Mouse (Mus musculus) heart, embryonic 13.5 days (tissue): ENCODE data around the gene Gm45717. TPM values are rescaled to one million over a fixed set of nuclear protein-coding genes. Genes with fewer than 3 reads are reported as not detected.

Source experiments
- ATAC-seq: fragments of 200-750 bp; cut with Nextera tagmentation; 2 replicates; pipeline ENCODE4 v1.8.0; 2017; ENCODE audit warnings: moderate TSS enrichment; ENCODE audit not compliant: insufficient number of reproducible peaks, low FRiP score, low TSS enrichment; ENCODE audit errors: extremely low read depth
- H3K27ac ChIP-seq: fragments of 300-500 bp; sonication (generic); replicated peaks from 2 replicates; pipeline ENCODE4 v1.5.1; 2015; ENCODE audit warnings: moderate library complexity, mild to moderate bottlenecking, inconsistent platforms
- H3K27me3 ChIP-seq: fragments of 300-500 bp; sonication (generic); replicated peaks from 2 replicates; pipeline ENCODE4 v1.6.1; 2015; ENCODE audit warnings: mild to moderate bottlenecking, inconsistent platforms
- H3K36me3 ChIP-seq: fragments of 300-500 bp; sonication (generic); 2 replicates; pipeline ENCODE4 v1.6.1; 2015; ENCODE audit warnings: mild to moderate bottlenecking, inconsistent platforms
- H3K4me1 ChIP-seq: fragments of 300-500 bp; sonication (generic); 2 replicates; pipeline ENCODE4 v1.6.1; 2015; ENCODE audit warnings: inconsistent platforms
- H3K4me2 ChIP-seq: fragments of 300-500 bp; sonication (generic); 2 replicates; pipeline ENCODE4 v1.6.1; 2015; ENCODE audit warnings: inconsistent platforms, mild to moderate bottlenecking, moderate library complexity
- H3K4me3 ChIP-seq: fragments of 300-500 bp; sonication (generic); 2 replicates; pipeline ENCODE4 v1.5.1; 2015; ENCODE audit warnings: moderate library complexity, mild to moderate bottlenecking, inconsistent platforms
- H3K9ac ChIP-seq: fragments of 300-500 bp; sonication (generic); 2 replicates; pipeline ENCODE4 v1.6.1; 2015; ENCODE audit warnings: inconsistent platforms, mild to moderate bottlenecking, moderate library complexity
- H3K9me3 ChIP-seq: fragments of 300-500 bp; sonication (generic); 2 replicates; pipeline ENCODE4 v1.6.1; 2016; ENCODE audit warnings: inconsistent platforms
- WGBS: fragments of 180-500 bp; shearing (Covaris S2); methylation state at CpG from one replicate; pipeline ENCODE4 v1.1.7; 2015; ENCODE audit warnings: mixed read lengths; 5-methylcytosine and 5-hydroxymethylcytosine counted together
- polyA plus RNA-seq: library from polyadenylated mRNA; unstranded; fragments of >200 nt; fragmentation: Nextera tagmentation; extraction: Ambion mirVana; gene quantifications from 2 replicates; pipeline ENCODE4 v1.2.1, GENCODE M21; 2015

The Gm45717 gene
- polyA plus RNA-seq, 1 experiment from 2014 or later = not detected

DNA sequence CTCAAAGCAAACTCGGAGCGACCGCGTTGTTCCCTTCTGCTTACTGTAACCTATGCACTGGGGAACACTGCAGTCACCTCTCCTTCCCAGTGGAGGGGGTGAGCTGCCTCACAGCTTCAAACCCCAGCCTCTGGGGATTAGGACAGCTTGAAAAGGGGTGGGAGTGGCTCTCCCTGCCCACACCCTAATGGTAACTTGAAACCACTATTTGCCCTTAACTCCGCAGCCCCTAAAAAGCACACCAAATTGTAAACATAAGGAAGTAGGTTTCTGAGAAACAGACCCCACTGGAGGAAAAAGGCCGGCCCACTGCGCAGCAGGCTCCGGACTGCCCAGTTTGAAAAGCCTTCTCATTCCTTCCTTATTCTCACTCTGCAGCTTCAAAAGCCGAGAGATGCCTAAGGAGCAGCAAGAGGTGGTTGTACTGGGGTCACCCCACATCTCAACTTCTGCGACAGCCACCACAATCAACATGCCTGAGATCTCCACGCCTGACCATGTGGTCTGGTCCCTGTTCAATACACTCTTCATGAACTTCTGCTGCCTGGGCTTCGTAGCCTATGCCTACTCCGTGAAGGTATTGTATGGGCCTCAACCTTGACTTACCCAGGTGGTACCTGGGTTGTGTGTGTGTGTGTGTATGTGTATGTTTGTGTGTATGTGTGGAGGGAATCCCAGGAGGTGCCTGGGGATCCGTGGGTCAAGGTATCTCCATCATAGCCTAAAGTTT is 12.3 kb upstream of the Gm45717 start:
- ATAC-seq = no peak; the same call in 1 of the 2 replicates
- Histone ChIP-seq H3K9ac (no peak overlapping the region), H3K4me1 (peaks cover 13% of the 10 kb centered on the region), H3K27me3 (peaks cover 55% of the 10 kb centered on the region), H3K4me2 (no peak overlapping the region), H3K4me3 (no peak overlapping the region), H3K36me3 (no peaks in the 10 kb centered on the region), H3K9me3 (no peaks in the 10 kb centered on the region), H3K27ac (no peak overlapping the region)
- WGBS = 12% methylated on average over 14 of the region's 14 CpGs

DNA sequence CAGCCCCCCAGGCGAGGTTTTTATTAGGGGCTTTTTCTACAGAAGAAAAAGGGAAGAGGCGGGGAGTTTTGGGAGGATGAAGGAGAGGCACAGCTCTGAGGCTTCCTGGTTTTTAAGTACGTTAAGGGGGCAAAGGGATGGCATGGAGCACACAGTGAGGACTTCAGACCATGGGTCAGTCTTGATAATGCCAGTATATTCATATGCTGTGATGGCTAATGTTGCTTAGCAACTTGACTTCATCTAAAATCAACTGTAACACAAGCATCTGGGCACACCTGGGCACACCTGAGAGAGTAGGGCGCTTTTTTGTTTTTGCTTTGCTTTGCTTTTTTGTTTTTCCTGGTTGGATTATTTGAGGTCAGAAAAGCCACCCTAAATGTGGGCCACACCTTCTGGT is 11.2 kb upstream of the Gm45717 start, which contains the start of gene Ifitm1:
TSS of gene Ifitm1 (plus strand) at position 301 of the 400 bp plus-strand sequence.
- ATAC-seq = no peak
- Histone ChIP-seq H3K4me3 (no peak within 1 kb of the TSS), H3K36me3 (no peaks in the 10 kb centered on the region), H3K27ac (no peak within 1 kb of the TSS), H3K9ac (no peak within 1 kb of the TSS), H3K4me2 (no peak within 1 kb of the TSS), H3K4me1 (peaks cover 13% of the 10 kb centered on the region), H3K9me3 (no peaks in the 10 kb centered on the region), H3K27me3 (peaks cover 49% of the 10 kb centered on the region)
- WGBS = 72% methylated on average over 4 of the region's 4 CpGs

DNA sequence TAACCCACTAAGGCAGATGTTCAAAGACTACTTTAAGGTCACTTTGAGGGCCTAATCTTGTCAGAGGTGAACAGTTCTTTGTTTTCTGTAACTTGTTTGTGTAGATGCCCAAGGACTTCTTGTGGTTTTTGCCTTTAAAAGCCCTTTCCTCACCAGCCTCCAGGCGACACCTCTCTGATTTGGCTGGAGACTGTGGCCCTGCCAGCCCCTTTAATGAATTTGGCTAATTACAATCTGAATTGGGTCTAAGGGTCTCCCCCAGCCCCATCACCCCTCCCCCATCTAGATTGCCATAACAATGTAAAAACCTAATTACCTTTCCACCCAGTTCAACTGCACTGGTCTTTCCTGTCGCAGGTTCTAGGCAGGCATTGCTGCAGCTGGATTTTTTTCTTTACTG is 7.0 kb upstream of the Gm45717 start:
- Histone ChIP-seq H3K27me3 (peaks cover 32% of the 10 kb centered on the region), H3K4me2 (no peak overlapping the region), H3K36me3 (no peaks in the 10 kb centered on the region), H3K27ac (no peak overlapping the region), H3K9ac (no peak overlapping the region), H3K9me3 (no peaks in the 10 kb centered on the region), H3K4me3 (no peak overlapping the region), H3K4me1 (no peaks in the 10 kb centered on the region; the same call in 1 of the 2 replicates)
- no peak for ATAC-seq
- WGBS = 68% methylated on average over 2 of the region's 2 CpGs

DNA sequence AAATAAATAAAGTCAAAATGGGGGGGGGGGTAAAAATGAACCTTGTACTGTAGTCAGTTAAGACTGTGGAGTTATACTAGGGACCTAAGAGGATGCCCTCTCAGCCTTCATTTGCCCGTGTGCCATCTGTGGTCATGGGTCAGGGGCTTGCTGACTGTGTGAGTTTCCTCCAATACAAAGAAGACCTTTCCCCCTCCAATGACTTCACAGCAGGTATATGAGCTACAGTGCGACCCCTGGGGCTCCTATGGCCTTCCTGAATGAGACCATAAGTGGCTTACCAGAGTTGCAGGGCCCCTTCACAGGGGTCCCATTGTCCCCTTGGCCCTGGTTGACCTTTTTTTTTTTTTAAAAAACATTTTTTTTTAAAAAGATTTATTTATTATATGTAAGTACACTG is 5.7 kb upstream of the Gm45717 start:
- no peak for ATAC-seq

GRCm38 (mm10) chr7:140960026-140960425 is 4.3 kb upstream of the Gm45717 start:
- H3K4me1 ChIP-seq = peaks cover 8% of the 10 kb centered on the region
- peaks cover 17% of the 10 kb centered on the region for H3K27me3 ChIP-seq
- H3K9ac ChIP-seq = no peak overlapping the region
- no peaks in the 10 kb centered on the region for H3K9me3 ChIP-seq
- WGBS = 76% methylated on average over 5 of the region's 5 CpGs
- no peak overlapping the region for H3K27ac ChIP-seq
- H3K36me3 ChIP-seq = no peaks in the 10 kb centered on the region
- no peak overlapping the region for H3K4me3 ChIP-seq
- ATAC-seq = no peak
- no peak overlapping the region for H3K4me2 ChIP-seq

More for the DNA sequence above, 5.7 kb upstream of the Gm45717 start:
- WGBS = 53% methylated on average over 2 of the region's 2 CpGs
- Histone ChIP-seq H3K36me3 (no peaks in the 10 kb centered on the region), H3K9me3 (no peaks in the 10 kb centered on the region), H3K4me1 (peaks cover 2% of the 10 kb centered on the region), H3K9ac (no peak overlapping the region), H3K27me3 (peaks cover 20% of the 10 kb centered on the region), H3K27ac (no peak overlapping the region), H3K4me2 (no peak overlapping the region), H3K4me3 (no peak overlapping the region)

DNA sequence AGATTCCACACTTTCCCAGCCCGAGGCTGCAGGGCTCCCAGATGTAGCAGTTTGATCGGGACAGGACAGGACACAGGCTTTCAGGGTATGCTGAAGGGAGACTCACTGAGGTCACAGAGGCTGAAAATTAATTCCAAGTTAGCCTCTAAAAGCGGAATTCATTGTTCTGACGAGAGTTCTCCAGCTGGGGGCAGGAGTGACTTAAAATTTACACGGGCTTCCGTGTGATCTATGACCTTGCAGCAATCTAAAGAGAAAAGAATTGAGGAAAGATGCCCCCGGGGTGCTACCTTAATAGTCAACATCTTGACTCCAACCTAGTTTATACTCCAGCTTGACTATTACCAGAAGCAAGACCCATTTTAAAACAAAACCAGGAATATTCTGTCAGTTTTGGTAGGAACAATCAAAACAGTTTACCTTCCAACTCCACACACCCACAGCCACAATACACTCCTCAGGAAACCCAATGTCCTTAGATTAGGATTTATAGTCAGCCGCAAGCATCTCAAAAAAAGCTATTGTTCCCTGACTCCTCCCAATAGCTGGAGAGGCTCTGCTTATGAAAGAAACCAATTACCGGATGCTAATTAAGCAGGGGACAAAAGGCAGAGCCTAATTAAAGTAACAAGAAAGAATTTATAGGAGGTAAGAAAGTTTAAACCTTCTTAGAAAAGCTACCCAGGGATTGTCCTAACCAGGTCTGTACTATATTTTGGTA is 3.6 kb upstream of the Gm45717 start:
- Histone ChIP-seq H3K4me3 (no peak overlapping the region), H3K4me2 (no peak overlapping the region), H3K9me3 (no peaks in the 10 kb centered on the region), H3K9ac (no peak overlapping the region), H3K4me1 (peaks cover 14% of the 10 kb centered on the region), H3K27me3 (peaks cover 11% of the 10 kb centered on the region), H3K36me3 (no peaks in the 10 kb centered on the region), H3K27ac (no peak overlapping the region)
- WGBS = 14% methylated on average over 9 of the region's 9 CpGs
- no peak for ATAC-seq

DNA sequence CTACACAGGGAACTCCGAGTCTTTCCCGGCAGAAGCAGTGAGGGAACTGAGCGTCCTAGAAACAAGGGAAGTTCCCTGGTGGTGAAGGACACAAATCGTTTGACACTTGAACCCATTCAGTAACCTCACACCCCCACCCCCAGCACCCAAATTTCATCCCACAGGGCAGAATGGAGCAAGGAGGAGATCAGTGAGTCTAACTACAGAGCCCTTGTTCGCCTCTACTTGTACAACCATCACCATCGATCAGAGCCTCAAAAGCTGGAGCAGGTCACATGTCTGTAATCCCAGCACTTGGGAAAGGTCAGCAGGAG is 776 bp upstream of the Gm45717 start:
- Histone ChIP-seq H3K4me2 (peak overlapping the region; percentile 75), H3K9me3 (no peaks in the 10 kb centered on the region), H3K4me1 (peaks cover 39% of the 10 kb centered on the region), H3K27ac (peak overlapping the region; percentile 94), H3K4me3 (no peak overlapping the region), H3K27me3 (peaks cover 11% of the 10 kb centered on the region), H3K9ac (peak overlapping the region; percentile 66), H3K36me3 (0 out of 2 replicates have a peak, but pooled peaks cover 9% of the 10 kb centered on the region)
- WGBS = 37% methylated on average over 6 of the region's 6 CpGs
- no peak for ATAC-seq

- peak overlapping the region; percentile 68 for H3K4me3 ChIP-seq
- H3K9me3 ChIP-seq = no peaks in the 10 kb centered on the region
- H3K4me2 ChIP-seq = peak overlapping the region; percentile 75
- 0 out of 2 replicates have a peak, but pooled peaks cover 9% of the 10 kb centered on the region for H3K36me3 ChIP-seq
- WGBS = under 1% methylated on average over 17 of the region's 17 CpGs
- H3K4me1 ChIP-seq = peaks cover 51% of the 10 kb centered on the region
- peak overlapping the region; percentile 94 for H3K27ac ChIP-seq
- ATAC-seq = no peak
- H3K9ac ChIP-seq = peak overlapping the region; percentile 86
- peaks cover 11% of the 10 kb centered on the region for H3K27me3 ChIP-seq
These were observed 395 bp downstream of the Gm45717 start for GRCm38 (mm10) chr7:140955342-140955741.

DNA sequence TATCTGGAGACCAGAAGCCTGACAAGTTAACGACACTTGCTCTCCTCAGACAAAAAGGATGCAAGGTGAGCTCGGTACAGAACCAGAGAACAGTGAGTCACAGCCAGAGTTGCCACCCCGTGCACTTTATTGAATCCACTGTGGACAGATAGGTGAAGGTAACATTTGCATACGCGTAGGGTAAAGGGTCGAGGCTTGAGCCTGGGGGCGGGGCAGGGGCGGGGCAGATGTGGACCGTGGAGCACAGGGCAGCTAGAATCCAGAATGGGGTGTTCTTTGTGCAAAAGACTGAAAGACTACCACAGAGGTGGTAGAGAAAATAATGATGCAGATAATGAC is 1.0 kb downstream of the Gm45717 start:
- H3K36me3 ChIP-seq = peaks cover 11% of the 10 kb centered on the region; the same call in 1 of the 2 replicates
- peak overlapping the region; percentile 86 for H3K9ac ChIP-seq
- peak overlapping the region; percentile 75 for H3K4me2 ChIP-seq
- no peaks in the 10 kb centered on the region for H3K9me3 ChIP-seq
- H3K27ac ChIP-seq = peak overlapping the region; percentile 94
- H3K4me1 ChIP-seq = peaks cover 54% of the 10 kb centered on the region
- peaks cover 11% of the 10 kb centered on the region for H3K27me3 ChIP-seq
- ATAC-seq = no peak
- H3K4me3 ChIP-seq = peak overlapping the region; percentile 68
- 10% methylated on average over 9 of the region's 9 CpGs for WGBS

DNA sequence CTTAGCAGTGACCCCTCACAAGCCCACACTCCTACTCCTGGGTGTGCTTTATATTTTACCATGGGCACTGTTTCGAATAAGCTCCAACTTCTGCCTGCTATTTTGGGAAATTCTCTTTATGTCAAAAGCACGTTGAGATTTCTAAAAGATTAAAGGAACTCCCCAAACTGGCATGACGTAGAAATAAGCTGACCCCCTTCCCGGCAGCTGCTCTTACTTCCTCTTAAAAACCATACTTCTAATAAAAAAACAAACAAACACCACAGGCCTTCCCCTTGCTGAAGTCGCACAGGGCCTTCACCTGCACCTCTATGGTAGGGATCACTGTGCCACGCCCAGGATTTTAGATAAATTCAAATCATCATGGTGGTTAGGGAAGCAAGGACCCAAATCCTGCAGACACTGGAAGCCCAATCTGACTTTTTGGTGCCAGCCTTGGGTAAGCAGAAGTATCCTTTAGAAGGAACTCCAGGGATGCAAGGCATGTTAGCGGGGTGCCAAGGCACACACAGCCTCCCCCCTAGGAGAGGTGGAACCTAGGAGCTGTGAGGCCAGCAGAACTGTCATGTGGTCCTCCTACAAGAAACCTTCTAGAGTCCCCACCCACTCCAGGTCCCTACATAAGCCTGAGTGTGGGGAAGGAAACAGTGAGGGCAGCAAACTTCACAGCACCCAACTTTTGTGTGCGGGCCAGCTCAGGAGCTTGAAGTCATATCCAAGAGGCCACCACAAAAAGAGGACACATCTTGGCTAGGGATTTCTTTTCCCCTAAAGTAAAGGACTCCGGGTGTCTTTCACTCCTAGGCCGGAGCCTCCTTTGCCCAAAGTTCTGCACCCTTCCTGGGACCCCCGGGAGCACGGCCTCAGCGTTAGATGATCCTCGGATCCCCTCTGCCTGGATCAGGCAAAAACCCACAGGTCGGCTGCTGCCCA is 1.7 kb downstream of the Gm45717 start:
- no peak for ATAC-seq
- peak overlapping the region; percentile 86 for H3K9ac ChIP-seq
- H3K9me3 ChIP-seq = no peaks in the 10 kb centered on the region
- peak overlapping the region; percentile 75 for H3K4me2 ChIP-seq
- peaks cover 18% of the 10 kb centered on the region for H3K36me3 ChIP-seq
- peak overlapping the region; percentile 68 for H3K4me3 ChIP-seq
- peaks cover 11% of the 10 kb centered on the region for H3K27me3 ChIP-seq
- 53% methylated on average over 15 of the region's 15 CpGs for WGBS
- H3K27ac ChIP-seq = peak overlapping the region; percentile 94
- H3K4me1 ChIP-seq = peaks cover 54% of the 10 kb centered on the region

DNA sequence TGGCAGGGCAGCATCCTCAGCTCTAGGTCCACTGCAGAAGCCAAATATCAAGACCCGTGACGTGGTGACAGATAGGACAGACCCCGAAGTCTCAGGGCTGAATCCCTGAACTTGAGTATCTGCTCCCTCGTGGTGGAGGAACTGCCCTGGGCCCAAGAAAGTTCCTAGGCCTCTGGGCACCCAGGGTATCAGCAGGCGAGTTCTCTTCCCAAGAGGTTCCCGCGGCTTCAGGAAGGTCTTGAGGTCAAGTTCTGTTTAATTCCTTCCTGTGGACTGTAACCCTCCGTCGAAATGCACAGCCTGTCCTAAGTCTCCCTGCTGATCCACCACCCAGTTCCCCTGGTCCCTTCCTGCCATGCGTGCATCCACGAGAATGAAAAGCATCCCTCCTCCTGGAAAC is 2.6 kb downstream of the Gm45717 start:
- ATAC-seq = no peak
- peak overlapping the region; percentile 75 for H3K4me2 ChIP-seq
- H3K4me1 ChIP-seq = peaks cover 60% of the 10 kb centered on the region
- peak overlapping the region; percentile 86; the same call in 1 of the 2 replicates for H3K9ac ChIP-seq
- H3K4me3 ChIP-seq = no peak overlapping the region
- H3K9me3 ChIP-seq = no peaks in the 10 kb centered on the region
- no peak overlapping the region for H3K27ac ChIP-seq
- WGBS = 71% methylated on average over 11 of the region's 11 CpGs
- peaks cover 27% of the 10 kb centered on the region for H3K36me3 ChIP-seq
- H3K27me3 ChIP-seq = peaks cover 2% of the 10 kb centered on the region; the same call in 1 of the 2 replicates
